ENCODE assay signal across 23 mouse cellular contexts in the genomic region with DNA sequence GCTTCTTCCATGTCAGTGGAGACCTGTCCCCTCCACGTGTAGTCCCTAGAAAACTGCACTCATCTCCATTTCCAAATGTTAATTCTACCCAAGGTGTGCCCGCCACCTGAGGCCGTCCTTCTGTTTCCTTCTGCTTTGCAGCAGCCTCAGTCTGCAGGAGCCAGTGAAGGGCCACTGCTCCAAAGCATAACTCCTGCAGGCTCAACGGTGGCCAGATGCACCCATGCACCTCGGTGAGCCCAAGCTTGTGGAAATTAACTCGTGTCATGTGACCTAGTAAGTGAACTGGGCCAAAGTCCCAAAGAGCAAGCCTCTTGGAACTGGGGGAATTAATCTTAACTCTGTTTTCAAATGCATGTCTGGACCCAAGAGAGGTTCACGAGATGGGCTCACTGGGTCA. TPM values are rescaled to one million over a fixed set of nuclear protein-coding genes. Genes with fewer than 3 reads are reported as not detected.
A peak's percentile ranks its signal among the peaks of the same experiment; 100 is the strongest.
DNase-seq lines count a peak whose midpoint lies in the region; ATAC-seq lines count a peak whose summit lies in the region.
"Had no signal": no experiment of that assay in that cellular context is flagged by ENCODE, and none has a peak within 500 bp of the region (broad histone marks: within the 10 kb centered on the region; RNA-seq: fewer than 3 reads in every experiment).

No protein-coding gene starts in this region.

- intact Hi-C loops in heart, postnatal 14 days (cut with DNase I): no loop called here

- no peak for ATAC-seq in cerebellum, adult (ENCODE audit: insufficient number of reproducible peaks, low FRiP score, low TSS enrichment)
- peak; percentile 82 for ATAC-seq in intestine, embryonic 15.5 days
- ATAC-seq: CD4-positive, CD25-positive, alpha-beta regulatory T cell, adult 4 months; forebrain, embryonic 15.5 days; inflammation-experienced regulatory T-cells, adult 6 months had no signal

- no peaks in the 10 kb centered on the region for H3K27me3 ChIP-seq in intestine, embryonic 15.5 days (replicated peaks)
- H3K27me3 ChIP-seq: forebrain, embryonic 15.5 days; heart, embryonic 15.5 days; limb, embryonic 15.5 days; midbrain, embryonic 12.5 days had no signal

- DNase-seq in cerebellum, adult 9-11 months: peak; percentile 68
- peak; percentile 82 to 90 for DNase-seq in kidney, adult 8-10 months
- peak; percentile 77 for DNase-seq in kidney, postnatal 14 days
- no peak for DNase-seq in heart, postnatal 14 days
- DNase-seq in spleen, adult 18-20 months: no peak
- DNase-seq in layer of hippocampus, adult 8-10 months (ENCODE audit: low spot score in 2 of 2): no peak
- DNase-seq: cerebellum, adult 9-10 months; heart, postnatal 4 days; left cerebral cortex, postnatal 4 days; lung, adult 18-20 months; lung, postnatal 10 days; thymus, adult 18-20 months; thymus, postnatal 36 days had no signal

- no peak overlapping the region for H3K4me3 ChIP-seq in intestine, embryonic 15.5 days (replicated peaks)
- H3K4me3 ChIP-seq: embryonic facial prominence, embryonic 10.5 days; forebrain, embryonic 15.5 days; heart, embryonic 15.5 days; limb, embryonic 15.5 days; midbrain, embryonic 12.5 days had no signal

- no peak overlapping the region for H3K9ac ChIP-seq in intestine, embryonic 15.5 days
- H3K9ac ChIP-seq: forebrain, embryonic 15.5 days; heart, embryonic 15.5 days; hindbrain, embryonic 14.5 days; limb, embryonic 15.5 days; midbrain, embryonic 12.5 days had no signal

- no peak overlapping the region for H3K4me2 ChIP-seq in intestine, embryonic 15.5 days (replicated peaks)
- H3K4me2 ChIP-seq: forebrain, embryonic 15.5 days; heart, embryonic 15.5 days; hindbrain, embryonic 14.5 days; limb, embryonic 15.5 days; midbrain, embryonic 12.5 days had no signal

- no peak overlapping the region for H3K27ac ChIP-seq in intestine, embryonic 15.5 days
- H3K27ac ChIP-seq: embryonic facial prominence, embryonic 10.5 days; forebrain, embryonic 15.5 days; heart, embryonic 15.5 days; hindbrain, embryonic 14.5 days; limb, embryonic 15.5 days; midbrain, embryonic 12.5 days had no signal

- 78% methylated on average over 7 of the region's 7 CpGs for WGBS in intestine, embryonic 15.5 days

- H3K9me3 ChIP-seq in intestine, embryonic 15.5 days: no peaks in the 10 kb centered on the region
- H3K9me3 ChIP-seq: embryonic facial prominence, embryonic 10.5 days; forebrain, embryonic 15.5 days; heart, embryonic 15.5 days; limb, embryonic 15.5 days; midbrain, embryonic 12.5 days had no signal

- no peaks in the 10 kb centered on the region for H3K36me3 ChIP-seq in intestine, embryonic 15.5 days
- H3K36me3 ChIP-seq: embryonic facial prominence, embryonic 10.5 days; heart, embryonic 15.5 days; limb, embryonic 15.5 days; midbrain, embryonic 12.5 days had no signal

- H3K4me1 ChIP-seq in intestine, embryonic 15.5 days (replicated peaks): no peaks in the 10 kb centered on the region
- H3K4me1 ChIP-seq: embryonic facial prominence, embryonic 10.5 days; limb, embryonic 15.5 days had no signal

RNA-seq across cellular contexts. Expression of gene Sel1l3, which starts 40.8 kb away (rescaled TPM):
- polyA plus RNA-seq in intestine, embryonic 15.5 days (2015; fragmentation: Nextera tagmentation; extraction: Ambion mirVana): 12.2 and 13.9 TPM in 2 replicates
- 1 to 10 TPM; 1.1 to 1.2 TPM for total RNA-seq in heart, postnatal 14 days (2021)
- 10 to 100 TPM; 40.5 to 49.8 (median 45.6) TPM for total RNA-seq in layer of hippocampus, adult 8-10 months (2022)

Comparison
In these comparisons a context has a peak if more than half of its experiments do, and no peak if none do; other contexts are left out.
1. DNase-seq: peak in cerebellum, adult 9-11 months (single experiment), kidney, adult 8-10 months (2 of 2) and kidney, postnatal 14 days (single experiment); none in heart, postnatal 14 days (0 of 2), spleen, adult 18-20 months (0 of 2) and layer of hippocampus, adult 8-10 months (0 of 2).
2. RNA of gene Sel1l3, which starts 40.8 kb away (total RNA-seq): 40.5 to 49.8 TPM in layer of hippocampus, adult 8-10 months; 1.1 to 1.2 TPM in heart, postnatal 14 days; every median in the first group is over 10 times any median in the second.